Mouse (Mus musculus): ENCODE measurements around the gene Teddm2.
"Not testable (repeated sequence)": the region's sequence is repeated elsewhere in the genome, so short reads cannot be mapped to it uniquely, and the experiment has no call there.

Gene Teddm2

GRCm38 (mm10) chr1:153904236-153904635 lies 4.2 kb upstream of the Teddm2 start:
- no peak for DNase-seq (ENCODE audit: extremely low spot score, low spot score)

DNA sequence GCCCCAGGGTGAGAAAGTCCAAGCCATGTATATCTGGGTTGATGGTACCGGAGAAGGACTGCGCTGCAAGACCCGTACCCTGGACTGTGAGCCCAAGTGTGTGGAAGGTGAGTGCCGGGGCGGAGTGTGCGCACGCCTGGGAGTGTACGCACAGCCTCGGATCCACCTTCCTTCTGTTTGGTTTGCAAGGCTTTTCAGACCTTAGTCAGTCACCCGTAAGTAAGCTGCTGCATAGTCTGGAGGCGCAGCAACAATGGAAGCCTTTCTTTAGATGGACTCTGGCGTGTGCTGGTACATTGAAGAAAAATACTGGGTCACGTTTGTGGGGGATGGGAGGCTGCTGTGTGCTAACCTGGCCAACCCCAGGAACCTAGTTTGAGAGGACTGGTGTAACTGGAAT lies 3.0 kb upstream of the Teddm2 start:
- peak; percentile 22 for DNase-seq (ENCODE audit: extremely low spot score, low spot score)

DNA sequence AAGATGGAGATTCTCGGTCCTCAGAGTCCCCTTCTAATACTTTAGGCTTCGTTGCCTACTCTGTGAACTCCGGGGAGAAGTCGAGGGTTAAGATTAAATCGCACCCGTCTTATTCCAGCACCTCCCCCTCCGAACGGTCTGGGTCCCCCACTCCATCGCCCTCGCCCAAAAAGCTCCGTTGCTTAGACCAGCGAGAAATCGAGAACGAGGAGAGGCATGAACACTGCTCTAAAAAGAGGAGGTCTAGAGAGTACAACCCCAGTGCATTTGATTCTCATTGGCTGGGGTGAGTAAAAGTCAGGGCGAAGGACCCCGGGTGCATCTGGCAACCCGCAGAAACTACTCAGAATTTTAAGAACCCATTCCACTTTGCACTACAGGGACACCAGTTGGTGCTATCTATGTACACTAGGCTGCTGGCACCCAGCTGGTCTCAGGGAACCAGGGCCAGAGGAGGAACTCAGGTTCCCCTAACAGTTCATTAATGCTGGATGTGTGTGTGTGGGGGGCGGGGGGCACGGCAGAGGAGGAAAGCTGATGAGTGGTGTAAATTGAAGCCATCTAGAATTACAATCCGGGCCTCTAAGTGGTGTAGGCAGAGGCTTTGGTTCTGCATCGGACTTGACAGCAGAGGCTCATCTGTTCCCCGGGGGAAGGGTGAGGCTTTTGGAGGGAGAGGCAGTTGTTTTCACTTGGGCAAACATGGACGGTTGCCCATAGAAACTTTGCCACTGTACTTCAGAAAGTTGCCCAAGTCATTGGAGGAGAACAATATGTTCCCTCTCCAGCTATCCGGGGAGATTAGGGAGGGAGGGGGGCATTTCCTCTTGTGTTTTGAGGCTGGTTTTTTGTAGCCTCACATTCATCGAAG lies 1.1 kb upstream of the Teddm2 start:
- DNase-seq (ENCODE audit: extremely low spot score, low spot score): peak; percentile 53

DNA sequence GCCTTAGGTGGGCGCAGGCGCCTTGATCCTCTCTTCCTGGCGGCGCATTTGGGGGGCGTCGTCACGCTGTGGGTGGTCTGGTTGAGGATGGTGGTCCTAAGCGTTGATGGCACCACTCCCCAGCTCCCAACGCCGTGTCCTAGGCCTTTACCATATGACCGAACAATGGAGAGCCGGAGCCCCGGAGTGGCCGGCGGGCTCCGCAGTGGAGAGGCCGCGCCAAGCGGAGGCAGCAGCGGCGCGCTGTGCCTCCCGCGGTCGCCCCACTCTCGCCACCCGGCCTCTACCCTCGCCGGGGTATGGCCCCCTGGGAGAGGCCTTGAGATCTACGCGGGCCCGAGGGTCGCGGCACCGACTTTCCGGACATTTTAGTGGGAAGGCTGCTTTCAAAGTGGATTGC lies 353 bp upstream of the Teddm2 start:
- no peak for DNase-seq (ENCODE audit: extremely low spot score, low spot score)

DNA sequence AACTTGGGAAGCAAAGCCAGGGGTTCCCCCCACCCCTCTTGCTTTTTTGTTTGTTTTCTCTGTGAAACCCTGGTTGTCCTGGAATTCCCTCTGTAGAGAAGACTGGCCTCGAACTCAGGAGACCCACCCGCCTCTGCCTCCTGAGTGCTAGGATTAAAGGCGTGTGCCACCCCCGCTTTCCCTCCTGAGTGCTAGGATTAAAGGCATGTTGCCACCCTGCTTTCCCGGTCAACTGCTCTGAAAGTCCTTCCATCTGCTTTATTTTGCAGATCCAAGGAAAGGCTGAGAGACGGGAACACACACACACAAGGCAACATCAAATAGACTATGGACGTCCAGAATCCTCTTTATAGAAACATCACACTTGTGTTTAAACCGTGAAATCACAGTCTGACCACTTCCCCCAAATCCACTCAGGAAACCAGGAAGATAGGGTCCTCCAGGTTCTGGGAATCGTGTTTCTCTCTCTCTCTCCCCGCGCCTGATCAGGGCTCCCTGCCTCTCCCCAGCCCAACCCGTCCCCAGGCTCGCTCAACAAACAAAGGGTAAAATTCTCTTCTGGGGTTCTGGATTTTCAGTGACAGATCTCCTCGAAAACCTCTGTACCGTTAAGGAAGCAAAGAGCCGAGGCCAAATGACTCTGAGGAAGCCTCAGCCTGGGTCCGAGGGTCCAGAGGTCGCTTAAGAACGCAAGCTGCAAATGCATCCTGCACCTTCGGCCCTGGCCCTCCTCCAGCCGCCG lies 868 bp downstream of the Teddm2 start:
- no peak for DNase-seq (ENCODE audit: extremely low spot score, low spot score)

DNA sequence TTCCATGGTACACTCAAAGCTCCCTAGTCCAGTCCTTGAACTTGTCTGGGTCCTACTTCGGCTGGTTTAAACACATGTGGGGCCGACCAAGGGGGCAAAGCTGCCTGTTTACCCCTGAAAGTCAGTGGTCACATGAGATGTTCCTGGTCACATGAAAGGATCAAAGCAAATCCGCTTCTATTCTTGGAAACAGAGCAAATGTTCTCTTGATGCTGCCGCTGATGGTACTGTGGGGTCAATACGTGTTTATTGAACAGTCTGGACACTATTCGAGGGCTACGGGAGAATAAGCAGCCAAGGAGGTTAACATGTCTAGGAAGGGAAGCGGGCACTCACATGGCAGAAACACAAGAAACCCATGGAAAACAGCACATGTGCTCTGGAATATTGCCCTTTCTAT lies 2.8 kb downstream of the Teddm2 start:
- no peak for DNase-seq (ENCODE audit: extremely low spot score, low spot score)

- DNase-seq (ENCODE audit: extremely low spot score, low spot score): peak; percentile 63
Measured at GRCm38 (mm10) chr1:153894979-153895378, 5.0 kb downstream of the Teddm2 start.

- no peak for DNase-seq (ENCODE audit: extremely low spot score, low spot score)
Measured at GRCm38 (mm10) chr1:153894201-153894893, 5.7 kb downstream of the Teddm2 start.

DNA sequence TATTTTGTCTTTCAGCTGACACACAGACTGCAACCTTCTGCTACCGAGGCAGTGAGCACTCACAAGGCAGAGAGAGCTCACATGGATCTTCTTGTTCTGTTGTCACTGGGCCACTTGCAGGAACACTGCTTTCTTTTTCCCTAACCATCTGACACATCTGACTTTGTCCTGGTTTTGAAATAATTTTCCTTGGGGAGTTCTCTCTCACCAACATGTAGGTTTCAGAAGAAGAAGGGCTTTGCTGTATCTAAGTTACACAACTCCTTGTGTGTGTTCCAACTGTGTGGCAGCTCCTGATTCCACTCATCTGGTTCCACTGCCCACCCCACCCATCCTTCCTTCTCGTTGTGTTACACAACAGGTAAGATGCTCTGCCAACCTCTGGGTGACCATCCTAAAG lies 6.3 kb downstream of the Teddm2 start:
- no peak for DNase-seq (ENCODE audit: extremely low spot score, low spot score)

DNA sequence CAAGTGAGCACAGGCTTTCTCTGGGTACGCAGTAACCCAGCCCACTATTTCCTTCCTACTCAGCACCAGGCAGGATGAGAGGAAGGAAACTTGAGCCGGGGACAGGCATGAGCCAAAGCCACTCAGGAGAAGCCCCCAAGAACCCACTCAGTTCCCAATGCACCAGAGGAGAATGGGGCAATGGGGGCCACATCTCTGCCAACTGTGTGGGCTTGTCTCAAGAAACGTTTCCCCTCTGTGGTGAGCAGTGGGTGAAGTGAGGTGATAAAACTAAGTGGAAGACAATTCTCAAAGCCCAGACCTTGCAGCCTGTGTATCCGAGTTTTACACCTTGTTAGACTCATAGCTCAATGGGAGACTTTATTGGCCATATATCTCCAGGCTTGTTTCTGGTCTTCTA lies 8.6 kb downstream of the Teddm2 start, which contains the start of gene Teddm1a:
TSS of gene Teddm1a (plus strand) at position 301 of the 400 bp plus-strand sequence.
- no peak for DNase-seq (ENCODE audit: extremely low spot score, low spot score)

GRCm38 (mm10) chr1:153890121-153890520 lies 9.9 kb downstream of the Teddm2 start:
- no peak for DNase-seq (ENCODE audit: extremely low spot score, low spot score)

DNA sequence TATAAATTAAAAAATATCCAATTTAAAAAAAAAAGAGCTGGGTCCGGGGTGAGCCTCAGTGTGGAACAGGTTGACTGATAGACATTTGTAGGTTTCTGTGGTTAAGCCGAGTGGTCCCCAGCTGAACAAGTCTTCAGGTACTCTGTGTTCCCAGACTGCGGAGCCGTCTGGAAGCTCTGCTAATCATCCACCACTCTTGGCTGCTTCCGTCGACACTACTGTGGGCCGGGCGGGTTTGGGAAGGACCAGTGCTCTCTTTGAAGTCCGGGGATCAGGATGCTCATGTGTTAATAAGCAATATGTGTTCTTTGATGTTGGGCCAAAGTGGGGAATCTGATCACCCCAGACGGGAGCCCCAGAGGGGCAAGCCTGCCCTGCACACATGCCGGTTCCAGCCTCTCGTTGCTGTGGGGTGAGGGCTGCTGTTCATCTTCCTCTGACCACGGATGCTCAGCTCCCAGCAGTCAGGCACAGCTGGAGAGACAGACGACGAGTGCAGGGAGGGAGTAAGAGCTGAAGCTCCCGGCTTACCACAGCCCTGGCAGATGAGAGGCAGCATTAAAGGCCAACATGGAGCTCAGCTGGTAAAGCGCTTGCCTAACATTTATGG lies 13.9 kb downstream of the Teddm2 start:
- DNase-seq (ENCODE audit: extremely low spot score, low spot score): no peak

GRCm38 (mm10) chr1:153880391-153880790 lies 19.6 kb downstream of the Teddm2 start:
- DNase-seq (ENCODE audit: extremely low spot score, low spot score): not testable (repeated sequence)

GRCm38 (mm10) chr1:153874045-153874444 lies 26.0 kb downstream of the Teddm2 start, which contains the start of gene Teddm1b:
Teddm1b (plus strand) TSS chr1:153874345.
- no peak for DNase-seq (ENCODE audit: extremely low spot score, low spot score)

- no peak for DNase-seq (ENCODE audit: extremely low spot score, low spot score)
Measured at GRCm38 (mm10) chr1:153855946-153856345, 44.1 kb downstream of the Teddm2 start.

- not testable (repeated sequence) for DNase-seq (ENCODE audit: extremely low spot score, low spot score)
Measured at GRCm38 (mm10) chr1:153852696-153853095, 47.3 kb downstream of the Teddm2 start.

DNA sequence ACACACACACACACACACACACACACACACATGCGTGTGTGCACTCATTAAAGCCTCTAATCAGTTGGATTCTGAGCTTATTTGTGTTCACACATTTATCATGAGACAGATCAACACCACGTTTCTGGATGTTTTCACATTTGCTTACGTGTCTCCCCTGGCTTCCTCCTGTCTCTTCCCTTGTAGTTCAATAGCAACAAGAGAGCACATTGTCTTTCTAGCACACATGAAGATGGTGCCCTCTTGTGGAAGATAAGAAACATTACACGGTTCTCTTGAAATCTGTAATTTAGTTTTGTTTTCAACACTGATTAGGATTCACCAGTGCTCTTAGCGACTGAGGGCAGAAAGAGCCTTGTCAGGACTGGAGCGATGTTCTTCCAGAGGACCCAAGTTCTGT lies 53.2 kb downstream of the Teddm2 start:
- DNase-seq (ENCODE audit: extremely low spot score, low spot score): peak; percentile 20

DNA sequence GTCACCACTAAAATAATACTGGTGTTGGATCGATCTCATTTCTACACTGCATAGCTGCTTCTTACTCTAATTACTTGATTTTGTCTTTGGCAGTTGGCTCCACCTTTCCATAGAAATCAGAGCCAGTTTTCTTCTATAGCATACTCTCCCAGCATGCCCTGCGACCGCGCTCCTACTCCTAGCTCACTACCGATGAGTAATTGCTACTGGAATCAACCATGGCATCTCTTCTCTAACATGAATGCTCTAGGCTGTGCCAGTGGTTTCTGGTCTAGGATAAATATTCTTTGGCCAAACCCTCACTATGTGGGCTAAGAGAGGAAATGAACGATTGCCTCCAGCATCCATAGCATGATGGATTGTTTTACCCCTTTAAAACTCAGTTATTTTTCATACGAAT lies 53.6 kb downstream of the Teddm2 start:
- no peak for DNase-seq (ENCODE audit: extremely low spot score, low spot score)

GRCm38 (mm10) chr1:153844042-153844441 lies 56.0 kb downstream of the Teddm2 start, which contains the start of gene Rgsl1:
Rgsl1 (minus strand) TSS chr1:153844142.
- DNase-seq (ENCODE audit: extremely low spot score, low spot score): no peak

DNA sequence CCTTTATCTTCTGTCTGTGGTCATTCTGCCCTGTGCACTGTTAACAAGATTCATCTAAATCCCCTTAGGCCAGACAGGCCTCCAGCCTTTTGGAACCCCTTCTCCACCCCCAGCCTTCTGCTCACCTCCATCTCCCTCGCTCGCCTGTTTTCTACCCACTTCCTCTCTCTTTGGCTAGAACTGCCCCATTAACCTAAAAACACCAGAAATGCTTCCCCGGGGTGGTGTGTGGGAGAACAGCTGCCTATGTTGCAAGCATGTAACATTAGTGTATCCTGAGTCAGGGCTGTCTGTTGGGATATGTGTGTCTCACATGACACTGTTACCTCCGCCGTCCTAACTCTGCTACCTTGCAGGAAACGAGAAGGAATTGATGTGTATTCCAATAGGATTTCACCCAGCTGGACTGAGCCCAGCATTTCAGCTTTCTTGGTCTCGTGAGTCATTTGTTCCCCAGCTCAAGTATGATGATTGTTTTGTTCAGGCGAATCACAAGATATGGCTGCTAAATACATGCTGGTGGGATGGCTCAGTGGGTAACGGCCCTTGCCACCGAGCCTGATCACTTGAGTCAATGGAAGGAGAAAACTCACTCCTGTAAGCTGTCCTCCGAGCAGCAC lies 57.8 kb downstream of the Teddm2 start:
- no peak for DNase-seq (ENCODE audit: extremely low spot score, low spot score)

- DNase-seq (ENCODE audit: extremely low spot score, low spot score): no peak
Measured at GRCm38 (mm10) chr1:153836036-153836435, 64.0 kb downstream of the Teddm2 start.
